Mouse (Mus musculus) hindbrain, embryonic 12.5 days (tissue): ENCODE measurements around the gene Dph1. TPM values are rescaled to one million over a fixed set of nuclear protein-coding genes. Genes with fewer than 3 reads are reported as not detected.
"Not testable (repeated sequence)": the region's sequence is repeated elsewhere in the genome, so short reads cannot be mapped to it uniquely, and the experiment has no call there.

ENCODE experiments used
- ATAC-seq: fragments of 200-750 bp; cut with Nextera tagmentation; 2 replicates; pipeline ENCODE4 v1.8.0; 2017; ENCODE audit warnings: moderate TSS enrichment; ENCODE audit not compliant: low FRiP score
- H3K27ac ChIP-seq: fragments of 300-500 bp; sonication (generic); 2 replicates; pipeline ENCODE4 v1.5.1; 2016; ENCODE audit warnings: mild to moderate bottlenecking
- H3K27me3 ChIP-seq: fragments of 300-500 bp; sonication (generic); 2 replicates; pipeline ENCODE4 v1.6.1; 2016; ENCODE audit warnings: mild to moderate bottlenecking
- H3K36me3 ChIP-seq: fragments of 300-500 bp; sonication (generic); 2 replicates; pipeline ENCODE4 v1.6.1; 2016; ENCODE audit warnings: mild to moderate bottlenecking
- H3K4me1 ChIP-seq: fragments of 300-500 bp; sonication (generic); 2 replicates; pipeline ENCODE4 v1.6.1; 2016
- H3K4me2 ChIP-seq: fragments of 300-500 bp; sonication (generic); replicated peaks from 2 replicates; pipeline ENCODE4 v1.6.1; 2016; ENCODE audit warnings: mild to moderate bottlenecking
- H3K4me3 ChIP-seq: fragments of 300-500 bp; sonication (generic); 2 replicates; pipeline ENCODE4 v1.5.1; 2016; ENCODE audit warnings: mild to moderate bottlenecking
- H3K9ac ChIP-seq: fragments of 300-500 bp; sonication (generic); 2 replicates; pipeline ENCODE4 v1.6.1; 2016; ENCODE audit warnings: mild to moderate bottlenecking, moderate library complexity
- H3K9me3 ChIP-seq: fragments of 300-500 bp; sonication (generic); replicated peaks from 2 replicates; pipeline ENCODE4 v1.6.1; 2016; ENCODE audit warnings: mild to moderate bottlenecking
- WGBS: fragments of 180-500 bp; shearing (Covaris S2); methylation state at CpG from one replicate; pipeline ENCODE4 v1.1.7; 2016; 5-methylcytosine and 5-hydroxymethylcytosine counted together
- polyA plus RNA-seq: library from polyadenylated mRNA; unstranded; fragments of >200 nt; fragmentation: Nextera tagmentation; extraction: Ambion mirVana; gene quantifications from 2 replicates; pipeline ENCODE4 v1.2.1, GENCODE M21; 2016

Gene Dph1
- polyA plus RNA-seq, 1 experiment from 2014 or later, result 18.6 TPM

DNA sequence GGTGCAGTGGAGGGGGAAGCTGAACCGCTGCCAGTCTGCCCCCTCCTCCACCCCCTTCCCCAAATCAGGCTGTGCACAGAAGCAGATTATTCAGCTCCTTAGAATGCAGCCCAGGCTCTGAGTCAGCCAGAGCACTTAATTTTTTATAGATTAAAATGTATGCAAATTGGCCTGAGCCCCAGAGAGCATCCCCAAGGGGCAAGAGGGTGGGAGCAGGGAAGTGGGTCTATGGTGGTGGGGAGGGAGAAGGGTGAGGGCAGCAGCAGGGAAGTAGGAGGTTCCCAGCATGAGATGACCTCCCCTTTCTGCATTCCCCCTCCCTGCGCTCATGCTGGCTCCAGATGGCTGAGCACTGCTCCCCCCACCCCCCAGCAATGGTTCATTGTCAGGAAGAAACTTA is 6.1 kb downstream of the Dph1 start:
- H3K27me3 ChIP-seq, result no peaks in the 10 kb centered on the region
- 55% methylated on average over 2 of the region's 2 CpGs for WGBS
- no peak overlapping the region for H3K4me3 ChIP-seq
- H3K9me3 ChIP-seq, result no peaks in the 10 kb centered on the region
- H3K4me2 ChIP-seq, result no peak overlapping the region
- peaks cover 25% of the 10 kb centered on the region for H3K4me1 ChIP-seq
- H3K9ac ChIP-seq, result no peak overlapping the region
- peak; percentile 16; the same call in 1 of the 2 replicates for ATAC-seq
- H3K36me3 ChIP-seq, result peaks cover 17% of the 10 kb centered on the region
- H3K27ac ChIP-seq, result peak overlapping the region; percentile 60

GRCm38 (mm10) chr11:75184573-75184972 is 6.5 kb downstream of the Dph1 start:
- 85% methylated on average over 5 of the region's 5 CpGs for whole genome bisulfite sequencing
- ATAC-seq, result peak; percentile 9; the same call in 1 of the 2 replicates
- Histone ChIP-seq H3K27ac (peak overlapping the region; percentile 60; the same call in 1 of the 2 replicates), H3K9ac (no peak overlapping the region), H3K4me3 (no peak overlapping the region), H3K36me3 (peaks cover 17% of the 10 kb centered on the region), H3K4me1 (peaks cover 25% of the 10 kb centered on the region), H3K9me3 (no peaks in the 10 kb centered on the region), H3K4me2 (no peak overlapping the region), H3K27me3 (no peaks in the 10 kb centered on the region)

DNA sequence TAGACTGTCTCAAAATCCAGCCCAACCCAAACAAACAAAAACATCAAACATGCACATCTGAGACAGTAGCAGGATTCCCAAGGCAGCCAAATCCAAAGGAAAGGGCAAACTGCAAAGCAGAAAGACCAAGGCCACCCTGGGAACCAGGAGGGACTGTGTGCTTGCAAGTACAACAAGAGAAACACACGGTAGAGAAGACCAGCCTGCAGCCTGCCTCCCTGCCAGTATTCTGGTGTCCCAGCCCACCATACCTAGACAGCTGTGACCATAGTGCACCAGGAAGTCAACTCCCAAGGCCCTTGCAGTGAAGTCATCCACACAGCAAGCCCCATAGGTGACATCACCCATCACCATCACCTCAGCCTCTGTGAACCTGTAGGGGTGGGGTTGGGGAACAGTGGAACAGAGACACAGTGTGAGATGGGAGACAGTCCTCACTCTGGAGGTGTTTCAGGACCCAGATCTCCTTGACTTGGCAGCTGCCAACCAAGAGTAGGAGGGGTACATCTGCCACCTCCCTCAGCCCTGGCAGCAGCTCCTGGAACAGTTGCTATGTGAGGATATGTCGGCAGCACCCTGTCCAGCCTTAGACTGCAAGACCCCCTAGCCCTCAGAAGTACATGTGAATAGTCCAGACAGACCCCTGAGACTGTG is 7.0 kb downstream of the Dph1 start:
- peaks cover 26% of the 10 kb centered on the region for H3K4me1 ChIP-seq
- no peaks in the 10 kb centered on the region for H3K9me3 ChIP-seq
- 74% methylated on average over 2 of the region's 2 CpGs for WGBS
- no peak for ATAC-seq
- H3K4me2 ChIP-seq, result no peak overlapping the region
- no peaks in the 10 kb centered on the region for H3K27me3 ChIP-seq
- peaks cover 17% of the 10 kb centered on the region for H3K36me3 ChIP-seq
- no peak overlapping the region for H3K9ac ChIP-seq
- no peak overlapping the region for H3K4me3 ChIP-seq
- peak overlapping the region; percentile 60; the same call in 1 of the 2 replicates for H3K27ac ChIP-seq

DNA sequence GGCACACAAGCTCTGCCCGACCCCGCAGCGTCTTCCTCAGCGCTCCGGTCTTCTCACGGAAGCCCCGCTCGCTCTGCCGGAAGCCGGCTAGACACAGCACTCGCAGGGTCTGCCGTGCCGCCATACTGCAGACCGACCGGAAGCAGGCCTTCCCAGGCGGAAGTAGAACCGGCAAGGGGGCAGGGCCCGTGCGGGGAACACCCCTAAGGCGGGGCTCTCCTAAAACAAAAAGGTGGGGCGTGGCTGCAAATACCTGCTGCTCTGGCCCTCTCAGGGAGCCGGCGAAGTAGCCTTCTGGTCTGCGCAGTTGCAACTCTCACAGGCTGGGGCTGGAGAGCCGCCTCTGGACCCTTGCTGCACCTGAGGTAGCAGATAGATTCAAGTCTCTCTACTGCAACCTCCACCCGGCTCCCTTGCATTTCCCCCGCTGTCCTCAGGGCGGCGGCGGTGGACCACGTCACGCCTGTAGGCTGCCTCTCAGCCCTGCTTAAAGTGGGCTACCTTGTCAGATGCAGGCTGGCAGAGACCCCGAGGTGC is 12.3 kb downstream of the Dph1 start, which contains the start of gene Ovca2:
Gene Ovca2 (minus strand): TSS at position 164 of the 537 bp plus-strand sequence.
- Histone ChIP-seq H3K27me3 (peaks cover 11% of the 10 kb centered on the region), H3K4me2 (peak within 1 kb of the TSS; percentile 98), H3K27ac (peak within 1 kb of the TSS; percentile 91), H3K4me1 (peaks cover 32% of the 10 kb centered on the region), H3K9me3 (no peaks in the 10 kb centered on the region), H3K9ac (peak within 1 kb of the TSS; percentile 76), H3K4me3 (peak within 1 kb of the TSS; percentile 82), H3K36me3 (peaks cover 26% of the 10 kb centered on the region)
- WGBS, result under 1% methylated on average over 33 of the region's 33 CpGs
- ATAC-seq, result peak; percentile 95

DNA sequence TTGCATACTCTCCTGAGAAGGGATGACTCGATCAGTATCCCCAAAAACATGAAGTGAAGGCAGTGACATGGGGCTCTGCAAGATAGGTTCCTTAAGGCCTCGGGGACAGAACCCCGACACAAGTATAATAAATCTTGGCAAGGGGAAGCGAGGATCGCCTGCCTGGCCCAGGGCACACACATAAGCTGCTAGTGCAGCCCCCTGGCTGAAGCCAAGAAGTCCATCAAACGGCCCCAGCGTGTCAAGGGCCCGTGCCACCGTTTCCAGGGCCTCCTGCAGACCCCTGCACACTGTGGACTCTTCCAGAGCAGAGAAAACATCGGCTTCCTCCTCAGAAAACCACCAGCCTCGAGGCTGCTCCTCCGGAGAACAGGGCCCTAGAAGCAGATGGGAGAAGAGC is 13.0 kb downstream of the Dph1 start:
- H3K9ac ChIP-seq, result peak overlapping the region; percentile 76
- peaks cover 30% of the 10 kb centered on the region for H3K4me1 ChIP-seq
- peaks cover 16% of the 10 kb centered on the region for H3K27me3 ChIP-seq
- no peaks in the 10 kb centered on the region for H3K9me3 ChIP-seq
- 59% methylated on average over 12 of the region's 12 CpGs for WGBS
- no peak for ATAC-seq
- peaks cover 22% of the 10 kb centered on the region for H3K36me3 ChIP-seq
- peak overlapping the region; percentile 91 for H3K27ac ChIP-seq
- peak overlapping the region; percentile 82 for H3K4me3 ChIP-seq
- H3K4me2 ChIP-seq, result peak overlapping the region; percentile 98

DNA sequence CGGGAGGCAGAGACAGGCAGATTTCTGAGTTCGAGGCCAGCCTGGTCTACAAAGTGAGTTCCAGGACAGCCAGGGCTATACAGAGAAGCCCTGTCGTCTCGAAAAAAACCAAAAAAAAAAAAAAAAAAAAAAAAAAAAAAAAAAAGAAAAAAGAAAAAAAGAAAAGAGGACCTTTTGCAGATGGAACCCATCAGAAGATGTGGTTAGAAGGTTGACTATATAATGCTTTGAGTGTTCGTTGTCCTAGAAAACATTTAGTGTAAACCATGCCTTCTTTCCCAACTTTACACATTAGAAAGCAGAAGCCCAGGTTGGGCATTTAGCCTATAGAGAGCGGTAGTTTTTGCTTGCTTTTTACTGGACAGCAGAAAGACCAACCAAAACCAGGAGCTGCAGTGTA is 16.5 kb downstream of the Dph1 start:
- not testable (repeated sequence) for ATAC-seq, H3K9ac ChIP-seq, H3K27ac ChIP-seq, H3K36me3 ChIP-seq, H3K4me3 ChIP-seq, H3K9me3 ChIP-seq, H3K4me2 ChIP-seq
- Histone ChIP-seq H3K27me3 (peaks cover 50% of the 10 kb centered on the region), H3K4me1 (peaks cover 51% of the 10 kb centered on the region)
- WGBS, result 73% methylated on average over 6 of the region's 6 CpGs

DNA sequence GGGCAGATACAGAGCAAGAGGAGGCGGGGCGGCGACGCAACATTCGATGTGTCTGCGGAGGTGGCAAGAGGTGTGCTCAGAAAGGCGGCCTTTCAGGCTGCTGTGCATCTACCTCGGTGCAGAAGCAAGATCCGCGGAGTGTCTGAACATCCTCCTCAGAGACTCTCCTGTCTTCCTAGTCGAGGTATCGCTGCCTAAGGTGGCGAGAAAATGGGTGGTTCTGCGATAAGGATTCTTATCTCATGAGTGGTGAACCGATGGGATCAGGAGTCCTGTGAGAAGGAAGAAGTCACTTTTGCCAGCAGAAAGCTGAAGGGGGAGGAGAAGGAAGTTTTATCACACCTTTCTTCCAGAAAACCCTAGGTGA is 17.3 kb downstream of the Dph1 start:
- Histone ChIP-seq H3K36me3 (0 out of 2 replicates have a peak, but pooled peaks cover 9% of the 10 kb centered on the region), H3K4me2 (peak overlapping the region; percentile 80), H3K4me1 (peaks cover 52% of the 10 kb centered on the region), H3K9me3 (no peaks in the 10 kb centered on the region), H3K9ac (peak overlapping the region; percentile 60), H3K27ac (peak overlapping the region; percentile 77; the same call in 1 of the 2 replicates), H3K27me3 (peaks cover 58% of the 10 kb centered on the region), H3K4me3 (peak overlapping the region; percentile 68)
- no peak for ATAC-seq
- WGBS, result 3% methylated on average over 15 of the region's 15 CpGs

GRCm38 (mm10) chr11:75173095-75173798 is 17.8 kb downstream of the Dph1 start:
- Histone ChIP-seq H3K27ac (peak overlapping the region; percentile 77), H3K27me3 (peaks cover 63% of the 10 kb centered on the region), H3K4me2 (peak overlapping the region; percentile 80), H3K9me3 (no peaks in the 10 kb centered on the region), H3K9ac (peak overlapping the region; percentile 60), H3K4me1 (peaks cover 57% of the 10 kb centered on the region), H3K4me3 (peak overlapping the region; percentile 68), H3K36me3 (0 out of 2 replicates have a peak, but pooled peaks cover 9% of the 10 kb centered on the region)
- under 1% methylated on average over 61 of the region's 71 CpGs for WGBS
- peak; percentile 72 for ATAC-seq

DNA sequence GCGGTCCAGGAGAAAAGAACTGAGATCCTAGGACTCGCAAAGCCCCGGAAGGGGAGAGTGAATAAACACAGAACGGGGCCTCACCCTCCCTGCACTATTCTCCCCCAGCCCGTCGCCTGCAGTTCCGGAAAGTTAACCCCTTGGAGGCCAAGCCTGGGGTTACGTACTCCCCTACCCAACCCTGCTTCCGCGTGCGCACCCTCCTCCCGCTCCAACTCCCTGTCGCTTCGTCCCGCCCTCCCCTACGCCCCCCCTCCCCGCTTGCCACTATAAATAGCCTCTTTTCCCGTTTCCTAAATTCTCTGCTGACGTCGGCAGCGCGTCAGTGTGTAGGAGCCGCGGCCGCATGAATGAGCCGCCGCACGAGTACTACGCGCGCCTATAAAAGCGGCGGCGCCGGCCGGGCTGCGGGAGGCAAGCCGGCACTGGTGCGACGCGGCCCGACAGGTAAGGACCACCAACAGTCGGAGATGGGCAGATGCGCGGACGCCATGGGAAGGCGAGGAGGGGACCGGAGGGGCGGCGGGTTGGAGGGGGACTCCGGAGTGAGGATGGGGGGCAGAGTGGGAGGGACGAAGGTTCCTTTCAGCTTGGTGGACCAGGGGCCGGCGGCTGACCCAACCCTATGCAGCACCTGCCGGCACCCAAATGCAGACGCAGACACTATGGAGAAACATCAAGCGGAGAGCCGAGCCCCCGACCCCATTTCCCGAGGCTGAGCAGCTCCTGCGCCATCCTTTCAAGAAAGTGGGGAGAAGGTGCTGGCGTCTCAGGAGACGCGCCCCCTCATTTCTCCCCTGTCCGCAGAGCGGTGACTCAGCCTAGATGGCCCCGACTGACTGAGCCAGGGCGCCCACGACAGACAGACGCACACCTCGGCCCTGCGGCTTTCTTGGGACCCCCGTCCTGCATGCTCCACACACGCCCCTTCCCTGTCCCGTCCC is 18.6 kb downstream of the Dph1 start:
- Histone ChIP-seq H3K4me1 (peaks cover 57% of the 10 kb centered on the region), H3K9ac (peak overlapping the region; percentile 60), H3K27me3 (peaks cover 71% of the 10 kb centered on the region), H3K36me3 (0 out of 2 replicates have a peak, but pooled peaks cover 7% of the 10 kb centered on the region), H3K9me3 (no peaks in the 10 kb centered on the region), H3K27ac (no peak overlapping the region; the same call in none of the 2 replicates), H3K4me3 (peak overlapping the region; percentile 68), H3K4me2 (peak overlapping the region; percentile 80)
- under 1% methylated on average over 69 of the region's 75 CpGs for WGBS
- ATAC-seq, result peak; percentile 3; the same call in 1 of the 2 replicates

DNA sequence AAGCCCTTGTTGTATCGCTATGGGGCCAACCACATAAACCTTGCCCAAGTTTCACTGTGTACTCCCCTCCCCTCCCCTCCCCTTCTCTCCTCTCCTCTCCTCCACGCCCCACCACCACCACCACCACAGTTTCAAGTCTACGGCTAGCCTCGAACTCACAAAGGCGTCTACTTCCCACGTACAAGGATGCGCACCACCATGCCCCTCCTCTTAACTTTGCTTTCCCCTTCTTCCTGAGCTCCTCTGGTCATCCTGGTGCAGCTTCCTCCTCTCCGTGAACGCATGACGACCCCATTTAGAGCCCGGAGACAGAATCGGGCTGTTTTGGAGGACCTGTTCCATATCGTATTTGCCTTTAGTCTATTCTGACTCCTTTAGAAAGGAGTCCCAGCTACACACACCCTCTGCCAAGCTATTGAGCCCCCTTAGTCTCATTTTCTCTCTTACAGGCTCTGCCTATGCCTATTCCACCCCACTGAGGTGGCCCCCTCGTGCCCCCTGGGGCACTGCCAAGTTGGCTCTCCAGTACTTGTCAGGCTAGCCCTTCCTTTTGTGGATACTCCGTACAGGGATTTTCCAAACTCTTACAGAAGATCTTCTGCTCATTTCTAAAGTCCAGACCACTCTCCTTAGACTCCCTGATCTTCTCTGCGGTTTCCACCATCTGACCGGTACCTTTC is 19.7 kb downstream of the Dph1 start:
- no peaks in the 10 kb centered on the region for H3K9me3 ChIP-seq
- peaks cover 66% of the 10 kb centered on the region for H3K4me1 ChIP-seq
- H3K9ac ChIP-seq, result no peak overlapping the region
- peaks cover 82% of the 10 kb centered on the region for H3K27me3 ChIP-seq
- peak overlapping the region; percentile 80; the same call in 1 of the 2 replicates for H3K4me2 ChIP-seq
- ATAC-seq, result no peak
- peak overlapping the region; percentile 68; the same call in 1 of the 2 replicates for H3K4me3 ChIP-seq
- WGBS, result 6% methylated on average over 17 of the region's 17 CpGs
- H3K27ac ChIP-seq, result peak overlapping the region; percentile 12; the same call in 1 of the 2 replicates
- no peaks in the 10 kb centered on the region for H3K36me3 ChIP-seq

GRCm38 (mm10) chr11:75170136-75170751 is 20.8 kb downstream of the Dph1 start:
- peak; percentile 55 for ATAC-seq
- peaks cover 87% of the 10 kb centered on the region for H3K27me3 ChIP-seq
- H3K9me3 ChIP-seq, result no peaks in the 10 kb centered on the region
- WGBS, result under 1% methylated on average over 38 of the region's 38 CpGs
- no peaks in the 10 kb centered on the region for H3K36me3 ChIP-seq
- peaks cover 77% of the 10 kb centered on the region for H3K4me1 ChIP-seq
- H3K4me2 ChIP-seq, result peak overlapping the region; percentile 80
- H3K27ac ChIP-seq, result no peak overlapping the region
- peak overlapping the region; percentile 2 for H3K9ac ChIP-seq
- peak overlapping the region; percentile 47 for H3K4me3 ChIP-seq
